Mouse (Mus musculus) urinary bladder, postnatal 4 days (tissue): ENCODE measurements at regions not wholly inside any gene's neighbourhood (a gene's known extent, or its start where the extent isn't known, plus 50 kb on each side); places are given as distances from the start of the nearest gene placed in this dataset.

Experiments used
- DNase-seq, 2 experiments: peaks; one replicate each; pipeline ENCODE4 v3.0.0; 2021 to 2022; ENCODE audit warnings: low spot score in 2 of 2

DNA sequence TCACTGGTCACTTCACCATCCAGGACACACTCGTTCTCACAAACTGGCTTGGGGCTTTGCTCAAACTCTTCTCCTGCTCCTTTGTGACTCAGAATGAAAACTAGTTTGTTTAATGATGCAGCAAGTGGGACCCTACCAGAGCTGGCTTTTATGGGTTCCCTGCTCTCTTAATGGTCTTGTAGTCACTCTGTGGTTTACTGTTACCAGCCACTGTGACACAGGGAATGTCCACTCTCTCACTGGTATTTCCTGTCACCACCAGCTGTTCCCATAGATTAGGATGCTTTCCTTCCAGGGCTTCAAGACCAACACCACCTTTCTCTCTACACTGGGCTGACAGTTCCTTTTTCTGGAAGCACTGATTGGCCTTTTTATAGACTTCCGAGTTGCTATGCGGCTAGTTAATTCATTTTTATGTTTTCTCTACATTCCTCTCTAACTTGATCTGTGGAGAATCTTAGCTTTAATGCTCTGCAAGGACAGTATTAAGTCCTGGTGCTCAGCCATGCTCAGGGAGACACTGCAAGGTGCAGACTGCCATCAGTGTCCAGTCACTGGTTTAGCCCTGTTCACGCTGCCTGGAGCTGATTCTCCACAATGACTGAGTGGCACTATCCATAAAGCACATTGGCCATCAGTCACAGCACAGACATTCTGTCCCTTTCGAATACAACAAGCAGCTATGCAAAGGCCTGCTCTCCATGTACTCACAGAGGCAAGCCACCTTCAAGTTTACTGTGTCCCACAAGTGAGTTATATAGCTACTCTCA, 149.2 kb upstream of the Klf14 start:
- no peak for DNase-seq

DNA sequence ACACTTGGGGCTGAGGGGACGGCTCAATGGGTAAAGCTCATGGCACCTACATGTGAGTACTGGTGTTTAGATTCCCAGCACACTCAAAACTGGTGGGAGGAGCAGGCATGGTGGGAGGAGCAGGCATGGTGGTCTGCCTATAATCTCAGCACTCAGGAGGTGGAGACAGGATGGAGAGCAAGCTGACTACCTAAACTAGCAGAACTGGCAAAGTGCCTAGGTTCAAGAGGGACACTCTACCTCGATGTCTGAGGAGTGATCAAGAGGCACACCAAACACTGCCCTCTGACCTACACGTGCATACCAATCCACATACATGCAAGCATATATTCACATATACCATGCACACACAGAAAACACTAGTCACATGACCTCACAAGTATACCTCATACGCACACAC, 150.7 kb upstream of the Klf14 start:
- DNase-seq: no peak

DNA sequence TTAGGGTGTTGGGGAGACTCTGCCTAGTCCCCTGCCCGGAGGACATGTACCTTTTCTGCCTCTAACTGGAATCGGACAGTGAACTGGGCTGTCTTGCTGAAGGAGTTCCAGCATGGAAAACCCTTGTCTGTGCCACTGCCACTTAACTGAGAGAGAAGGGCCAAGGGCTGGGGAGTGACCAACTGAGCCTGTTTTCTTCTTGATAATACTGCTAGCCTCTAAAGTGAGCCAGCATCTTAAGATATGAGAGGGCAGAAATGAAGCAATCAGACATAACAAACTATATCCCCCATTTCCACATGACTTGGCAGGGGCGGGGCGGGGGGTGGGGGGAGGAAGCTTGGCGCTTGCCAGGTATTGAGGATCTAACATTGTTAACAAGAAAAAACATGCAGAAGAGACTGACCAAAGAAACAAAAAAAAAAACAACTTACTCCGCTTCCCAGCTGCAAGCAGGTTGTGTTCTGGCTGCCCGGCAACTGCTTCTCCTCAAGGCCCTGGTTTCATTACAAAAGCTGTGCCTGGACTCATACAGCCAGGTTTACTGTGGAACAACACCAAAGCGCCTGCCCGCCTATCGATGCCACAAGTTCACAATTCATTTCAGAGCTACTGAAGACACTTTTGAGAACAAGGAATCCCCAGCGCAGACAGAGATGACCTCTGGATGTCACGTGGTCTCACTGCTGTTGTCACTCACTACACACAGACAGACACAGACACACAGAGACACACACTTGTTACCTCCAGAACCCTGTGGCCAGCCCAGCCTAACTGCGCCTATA, 153.6 kb upstream of the Klf14 start:
- no peak for DNase-seq

DNA sequence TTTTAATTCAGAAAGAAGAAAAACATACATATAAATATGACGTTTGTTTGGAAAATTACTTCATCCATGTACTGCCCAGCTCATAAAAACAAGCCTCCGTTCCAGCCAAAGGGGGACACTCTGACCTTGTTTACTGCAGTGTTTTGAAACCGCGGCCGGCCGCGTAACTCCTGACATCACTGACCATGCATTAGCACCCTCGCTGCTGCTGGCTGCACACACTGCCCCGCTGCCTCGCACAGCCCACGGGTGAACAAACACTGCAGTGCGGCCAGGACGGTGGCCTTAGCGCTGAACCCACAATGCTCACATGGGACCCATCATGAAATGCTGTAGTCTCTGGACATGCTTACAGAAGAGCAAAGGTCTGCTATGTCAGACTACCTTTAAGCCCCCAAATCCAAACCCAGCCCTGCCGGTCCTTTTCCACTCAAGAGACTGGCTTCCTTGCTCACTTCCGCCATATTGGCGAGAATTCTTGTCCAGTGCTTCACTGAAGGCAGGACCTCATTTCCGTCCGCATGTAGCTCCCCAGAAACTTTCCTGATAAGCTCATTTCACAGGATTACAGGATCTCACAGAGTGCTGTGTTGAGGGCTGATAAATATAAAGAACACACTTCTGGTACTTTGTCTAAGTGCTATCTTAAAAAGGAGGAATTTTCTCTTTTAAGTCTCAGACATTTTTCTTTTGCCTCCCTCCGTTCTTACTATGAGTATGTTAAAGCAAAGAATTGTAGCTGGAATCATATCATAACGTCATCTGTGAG, 154.9 kb upstream of the Klf14 start:
- no peak for DNase-seq

DNA sequence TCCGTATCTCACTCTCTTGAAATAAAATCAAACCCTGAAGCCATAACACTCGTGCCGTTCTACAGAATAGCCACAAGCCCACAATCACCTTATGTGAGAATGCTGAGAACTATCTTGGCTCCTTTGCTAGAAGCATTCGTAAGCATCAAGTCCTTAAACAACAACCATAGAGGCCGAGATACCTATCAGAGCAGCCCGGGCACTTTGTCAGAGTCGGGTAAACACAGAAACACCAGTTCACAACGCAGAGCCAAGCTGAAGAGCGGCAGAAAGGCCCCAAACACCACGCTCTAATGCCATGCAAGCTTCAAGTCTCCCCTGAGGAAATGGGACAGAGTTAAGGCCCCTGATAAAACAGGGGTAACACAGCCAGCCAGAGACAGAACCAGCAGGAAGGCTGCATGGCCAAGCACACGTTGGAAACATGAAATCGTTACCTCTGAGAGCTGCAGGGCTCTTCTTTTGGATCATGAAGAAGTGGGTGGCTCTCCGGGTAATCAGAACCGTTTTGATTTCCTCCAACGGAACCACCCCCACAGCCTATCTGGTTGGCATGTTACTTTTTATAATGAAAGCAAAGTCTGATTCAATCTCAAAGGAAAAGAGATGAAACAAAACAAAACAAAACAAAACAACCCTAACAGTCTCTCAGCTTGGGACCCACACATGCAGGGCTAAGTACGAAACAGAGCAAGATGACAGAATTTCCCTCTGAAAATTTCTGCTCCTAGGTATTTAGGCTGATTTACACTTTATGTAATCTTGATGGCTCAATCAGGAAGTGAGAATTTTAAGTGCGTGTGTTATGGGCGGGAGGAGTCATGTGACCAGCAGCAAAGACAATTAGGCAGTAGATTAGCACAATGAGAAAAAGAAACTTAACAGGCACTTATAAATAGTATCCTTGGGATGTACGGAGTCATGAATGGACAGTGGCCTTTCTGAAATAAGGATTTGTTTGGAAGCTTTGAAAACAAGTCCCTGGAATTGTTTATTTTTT, 155.8 kb upstream of the Klf14 start:
- no peak for DNase-seq

DNA sequence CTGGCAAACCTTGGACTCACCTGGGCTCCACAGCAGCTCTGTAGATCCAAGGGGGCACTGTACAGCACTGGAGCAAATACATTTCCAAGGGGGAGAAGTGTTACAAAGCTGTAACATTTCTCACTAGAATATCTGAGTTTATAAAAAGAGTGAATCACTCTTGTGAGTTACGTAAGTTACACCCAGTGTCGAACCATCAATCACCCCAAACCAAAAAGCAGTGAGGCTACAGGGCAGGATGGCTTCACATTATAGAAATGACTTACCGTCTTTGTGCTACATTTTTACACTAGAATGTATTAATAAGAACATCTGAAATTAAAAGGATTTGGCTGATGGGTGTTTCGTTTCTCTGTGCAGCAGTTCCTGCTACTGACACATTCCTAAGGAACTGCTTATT, 156.7 kb upstream of the Klf14 start:
- no peak for DNase-seq

DNA sequence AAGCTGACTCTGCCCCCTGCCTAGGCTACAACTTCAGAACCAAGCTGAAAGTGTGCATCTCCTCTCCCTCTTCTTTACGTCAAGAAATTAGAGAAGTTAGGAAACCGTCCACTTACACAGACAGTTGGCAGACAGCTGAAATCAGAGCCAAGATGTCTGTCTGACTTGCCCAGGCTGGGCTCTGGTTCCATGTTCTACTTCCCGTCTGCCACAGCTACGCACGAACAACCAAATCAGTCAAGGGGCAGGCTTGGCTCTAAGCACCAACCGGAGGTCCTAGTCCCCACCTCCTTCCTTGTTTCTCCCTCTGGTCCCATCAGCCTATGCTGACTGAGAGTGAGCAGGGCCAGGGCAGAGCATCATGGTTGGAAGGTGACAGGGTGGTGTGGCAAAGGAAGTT, 157.5 kb upstream of the Klf14 start:
- DNase-seq: no peak

DNA sequence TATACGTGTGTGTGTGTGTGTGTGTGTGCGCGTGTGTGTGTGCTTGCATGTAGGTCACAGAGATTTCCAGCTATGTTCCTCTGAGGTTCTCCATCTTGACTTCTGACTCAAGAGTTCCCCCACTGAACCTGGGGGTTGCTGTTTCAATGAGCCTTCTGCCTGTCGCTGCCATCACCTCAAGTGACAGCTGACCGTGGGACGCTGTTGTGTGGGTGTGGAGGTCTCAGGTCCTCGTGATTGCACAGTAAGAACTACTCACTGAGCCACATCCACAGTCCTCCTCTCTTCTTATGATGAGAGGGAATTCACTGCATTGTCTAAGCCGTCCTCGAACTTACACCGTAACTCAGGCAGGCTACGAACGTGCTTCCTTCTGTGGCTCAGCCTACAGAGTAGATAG, 158.8 kb upstream of the Klf14 start:
- DNase-seq: no peak

DNA sequence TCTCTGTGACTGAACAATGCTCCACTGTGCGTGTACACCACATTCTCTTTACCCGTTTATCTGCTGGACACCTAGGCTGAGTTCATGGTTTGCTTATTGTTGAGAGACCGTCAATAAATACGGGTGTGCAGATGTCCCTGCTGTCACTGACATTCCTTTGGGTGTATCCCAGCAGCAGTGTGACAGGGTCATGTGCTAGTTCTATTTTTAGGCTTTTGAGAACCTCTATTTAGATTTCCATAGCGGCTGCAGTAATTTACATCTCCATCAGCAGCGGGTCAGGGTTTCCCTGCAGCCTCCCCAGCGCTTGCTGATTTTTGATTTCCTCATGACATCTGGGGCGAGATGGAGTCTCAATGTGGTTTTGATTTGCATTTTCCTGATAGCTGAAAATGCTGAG, 162.1 kb upstream of the Klf14 start:
- DNase-seq: no peak

DNA sequence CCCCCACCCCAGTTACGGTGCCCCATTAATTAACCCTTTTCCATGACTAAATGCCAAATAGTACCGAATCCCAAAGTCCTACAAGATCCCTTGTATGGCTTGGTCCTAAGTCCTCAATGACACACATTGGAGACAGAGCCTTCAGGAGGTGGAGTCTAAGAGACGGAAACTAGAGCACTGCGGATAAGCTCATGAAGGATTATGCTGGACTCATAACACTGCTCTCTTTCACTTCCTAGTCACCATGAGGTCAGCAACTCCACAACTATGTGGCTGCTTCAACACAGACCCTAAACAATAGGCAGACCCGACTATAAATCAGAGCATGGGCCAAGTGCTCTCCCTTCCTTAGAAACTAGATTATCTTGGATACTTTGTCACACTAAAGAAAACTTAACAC, 164.0 kb upstream of the Klf14 start:
- DNase-seq: no peak

DNA sequence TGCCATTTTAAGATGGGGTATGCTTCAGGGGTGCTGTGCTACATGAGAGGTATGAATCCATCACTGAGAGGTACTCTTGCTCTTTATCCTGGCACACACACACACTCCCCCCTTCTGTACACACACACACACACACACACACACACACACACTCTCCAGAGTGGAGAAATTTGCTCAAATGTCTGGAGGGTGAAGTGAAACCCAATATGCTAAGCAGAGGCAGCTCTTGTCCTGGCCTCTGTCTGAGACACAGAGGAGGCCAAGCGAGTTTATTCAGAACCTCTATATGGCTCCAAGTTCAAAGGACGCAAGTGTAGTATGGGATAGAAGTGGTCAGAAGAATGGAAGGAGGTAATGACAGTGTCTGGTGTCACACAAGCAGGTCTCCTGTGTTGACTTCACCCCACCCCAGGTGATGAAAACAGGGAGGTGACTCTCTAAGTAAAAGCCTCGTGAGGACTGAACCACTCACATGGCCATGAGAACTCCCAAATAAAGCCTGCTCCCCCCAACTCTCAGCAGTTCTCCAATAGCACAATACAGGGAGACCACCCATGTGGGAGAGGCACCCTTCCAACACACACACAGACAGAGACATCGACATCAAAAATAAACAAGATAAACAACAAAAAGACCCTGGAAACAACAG, 164.6 kb upstream of the Klf14 start:
- DNase-seq: no peak

DNA sequence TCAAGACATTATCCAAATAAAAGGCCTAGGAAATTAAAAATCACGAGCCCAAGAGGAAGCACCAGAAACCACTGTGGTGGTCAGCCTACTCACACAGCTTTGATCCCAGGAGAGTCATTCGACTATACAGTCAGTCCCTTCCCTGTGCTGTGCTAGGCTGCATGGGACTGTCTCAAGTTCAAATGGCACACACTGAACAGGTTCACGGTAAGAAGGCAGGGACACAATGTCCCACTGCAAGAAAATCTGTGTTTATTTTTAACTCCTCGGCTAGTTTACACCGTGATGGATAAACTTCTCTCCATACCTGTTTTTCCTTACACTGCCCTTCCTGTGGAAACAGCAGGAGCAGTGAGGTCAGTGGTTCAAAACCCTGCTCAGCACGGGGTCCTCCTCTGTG, 165.2 kb upstream of the Klf14 start:
- DNase-seq: no peak

DNA sequence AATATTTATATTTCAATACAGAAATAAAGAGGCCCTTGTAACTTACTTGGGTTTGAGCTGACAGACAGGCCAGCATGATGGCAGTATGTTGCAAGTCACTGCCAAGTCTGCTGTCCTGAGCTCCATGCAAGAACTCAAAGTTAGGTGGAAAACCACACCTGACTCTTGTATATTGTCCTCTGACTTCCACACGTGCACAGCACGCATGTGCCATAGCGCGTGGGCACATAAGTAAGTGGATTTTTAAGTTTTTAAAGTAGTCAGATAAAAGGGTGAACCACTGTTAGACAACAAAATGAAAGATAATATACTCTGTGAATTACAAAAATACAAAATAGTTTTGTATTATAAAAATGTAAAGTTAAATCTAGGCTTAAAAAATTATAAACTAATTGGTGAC, 166.0 kb upstream of the Klf14 start:
- DNase-seq: no peak

DNA sequence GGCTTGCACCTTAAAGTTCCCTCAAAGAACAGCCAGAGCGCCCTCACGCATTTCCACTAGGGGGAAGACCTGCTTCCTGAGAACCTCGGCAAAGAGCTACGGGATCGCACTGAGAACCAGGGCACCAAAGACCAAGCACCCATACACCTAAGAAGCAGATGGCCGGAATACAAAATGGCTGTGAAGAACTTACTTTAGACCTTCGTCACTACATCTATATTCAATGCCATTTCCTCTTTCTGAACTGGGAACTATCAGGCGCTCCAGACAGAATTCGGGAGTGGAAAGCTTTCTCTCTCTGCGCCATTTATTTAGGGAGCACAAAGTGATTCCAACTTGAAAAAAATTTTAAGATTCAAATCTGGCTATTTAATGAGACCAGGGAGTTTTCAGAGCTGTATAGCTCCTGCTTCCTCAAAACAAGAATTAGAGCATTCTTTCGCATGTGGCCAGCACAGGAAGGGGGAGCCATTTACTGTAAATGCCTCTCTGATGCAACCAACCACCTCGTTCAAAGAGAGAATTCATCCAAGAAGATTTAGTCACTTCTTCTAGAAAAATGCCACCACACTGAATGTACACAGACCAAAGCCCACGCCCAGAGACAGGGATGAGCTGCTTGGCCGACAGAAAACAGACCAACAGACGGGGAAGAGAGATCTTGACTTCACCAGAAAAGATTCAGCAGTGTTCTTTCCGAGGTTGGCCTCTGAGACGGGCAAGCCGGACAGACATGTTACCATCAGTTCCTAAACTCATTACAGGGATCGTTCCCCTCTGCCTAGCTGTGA, 166.6 kb upstream of the Klf14 start:
- DNase-seq: no peak

DNA sequence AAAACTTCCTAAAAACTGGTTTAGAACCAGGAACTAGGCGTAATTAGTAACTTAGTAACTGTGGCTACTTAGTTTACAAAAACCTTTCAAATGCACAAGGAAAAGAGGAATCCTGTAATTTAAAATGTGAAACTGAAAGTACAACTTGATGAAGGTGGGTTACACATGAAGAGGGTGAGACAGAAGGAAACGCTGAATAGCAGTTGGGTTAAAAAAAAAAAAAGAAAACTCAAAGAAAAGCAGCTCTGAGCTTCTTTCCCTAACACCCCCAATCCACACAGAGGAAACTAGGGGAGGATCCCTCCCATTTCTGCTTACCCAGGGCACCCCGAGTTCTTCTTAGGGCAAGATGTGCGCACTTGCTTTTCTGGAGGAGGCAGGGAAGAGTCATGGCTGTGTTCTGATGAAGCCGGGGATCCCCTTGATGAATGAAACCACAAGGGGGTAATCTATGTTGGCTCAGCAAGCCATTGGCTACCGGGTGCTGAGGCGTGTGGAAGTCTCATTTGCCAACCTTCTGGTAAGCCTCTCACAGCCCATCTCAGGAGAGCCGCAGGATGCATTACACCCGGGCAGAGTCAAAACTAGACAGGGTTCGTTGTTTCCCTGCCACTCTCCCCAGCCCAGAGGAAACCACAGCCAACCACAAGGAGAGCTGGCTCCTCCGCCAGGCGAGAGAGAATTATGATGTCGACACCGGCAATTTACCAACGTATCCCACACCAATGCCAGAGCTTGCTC, 167.4 kb upstream of the Klf14 start:
- DNase-seq: no peak

DNA sequence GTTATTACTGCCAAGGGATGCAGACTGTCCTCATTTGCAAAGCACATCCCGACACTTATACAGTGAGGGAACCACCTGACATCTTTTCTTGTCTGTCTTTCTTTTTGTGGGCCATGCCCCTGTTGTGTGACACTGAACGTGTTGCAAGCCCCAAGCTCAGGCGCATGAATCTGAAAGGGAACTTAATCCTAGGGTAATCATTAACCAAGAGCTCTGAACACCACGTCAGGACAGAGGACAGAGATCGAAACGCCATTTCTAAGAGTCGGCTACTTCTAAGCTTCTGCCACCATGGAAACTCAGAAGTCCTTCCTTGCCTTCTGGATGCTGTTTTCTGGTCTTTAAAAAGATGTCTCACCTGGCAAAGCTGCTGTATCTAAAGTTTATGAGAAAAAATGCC, 170.3 kb upstream of the Klf14 start:
- DNase-seq: no peak

DNA sequence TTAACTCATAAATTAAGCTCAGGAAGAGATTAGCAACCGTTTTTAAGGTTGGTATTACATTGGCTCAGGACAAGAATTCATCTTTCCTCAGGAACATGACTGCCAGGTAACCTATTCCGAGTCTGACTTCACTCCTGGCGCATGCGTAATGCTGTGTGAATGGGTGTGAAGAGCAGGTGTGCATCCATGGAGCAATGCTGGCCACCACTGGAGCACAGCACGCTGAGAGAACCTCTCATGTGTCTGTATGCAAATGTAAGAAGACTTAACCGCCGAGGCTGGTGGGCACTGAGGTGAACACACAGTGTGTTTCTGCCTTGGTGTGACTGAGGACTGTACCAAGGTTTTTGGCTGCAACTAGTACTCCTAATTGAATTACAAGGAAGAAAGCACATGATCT, 171.1 kb upstream of the Klf14 start:
- no peak for DNase-seq

DNA sequence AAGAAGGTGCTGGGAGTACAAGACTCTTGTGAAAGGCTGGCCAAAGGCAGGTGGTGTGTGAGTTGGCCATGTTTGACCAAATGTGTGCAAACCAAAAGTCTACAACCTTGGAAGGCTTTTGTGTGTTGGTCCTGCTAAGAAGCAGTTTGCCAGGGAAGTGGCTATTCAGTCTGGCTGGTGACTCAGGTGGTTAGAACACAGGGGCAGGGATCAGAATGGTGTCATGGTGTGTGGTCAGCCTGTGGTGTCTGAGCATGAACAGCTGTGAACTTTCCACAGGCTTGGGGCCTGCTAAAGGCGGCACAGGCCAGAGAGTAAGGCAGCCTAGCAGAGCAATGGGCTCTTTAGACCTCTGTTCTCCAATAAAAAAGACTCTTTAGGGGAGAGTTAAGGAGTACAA, 171.6 kb upstream of the Klf14 start:
- no peak for DNase-seq

DNA sequence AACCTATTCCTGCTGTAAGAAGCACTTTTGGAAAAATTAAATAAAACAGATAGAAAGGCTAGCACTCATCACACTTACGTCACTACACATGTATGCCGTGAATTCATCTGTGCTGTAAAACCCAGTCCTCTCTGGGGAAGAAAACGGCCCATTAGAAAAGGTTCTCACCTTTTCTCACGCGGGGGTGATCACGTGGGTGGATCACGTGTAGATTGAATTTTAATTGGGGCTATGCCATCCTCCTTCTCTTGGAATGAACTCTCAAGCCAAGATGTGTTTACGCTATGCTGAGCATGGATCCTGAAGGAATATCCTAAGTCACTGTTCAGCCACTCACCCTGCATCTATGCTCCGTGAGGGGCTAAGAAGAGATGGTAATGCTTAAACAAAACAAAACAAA, 172.8 kb upstream of the Klf14 start:
- no peak for DNase-seq
